Mouse (Mus musculus) myocyte (in vitro differentiated cells): ENCODE measurements around the gene Crygc. TPM values are rescaled to one million over a fixed set of nuclear protein-coding genes. Genes with fewer than 3 reads are reported as not detected.
"Not testable (repeated sequence)": the region's sequence is repeated elsewhere in the genome, so short reads cannot be mapped to it uniquely, and the experiment has no call there.

Experiments used
- H3K27me3 ChIP-seq: one replicate; pipeline ENCODE4 v1.6.1; 2011; ENCODE audit not compliant: control insufficient read depth, insufficient read depth, insufficient read length
- H3K36me3 ChIP-seq: one replicate; pipeline ENCODE4 v1.6.1; 2011; ENCODE audit not compliant: control insufficient read depth, insufficient read depth
- H3K4me2 ChIP-seq: one replicate; pipeline ENCODE4 v1.6.1; 2011; ENCODE audit warnings: low read depth, control low read depth
- H3K4me3 ChIP-seq: one replicate; pipeline ENCODE4 v1.5.1; 2011; ENCODE audit warnings: mild to moderate bottlenecking, control low read depth, moderate library complexity
- H3K79me2 ChIP-seq: one replicate; pipeline ENCODE4 v1.6.1; 2011; ENCODE audit not compliant: control insufficient read depth, insufficient read depth
- H3ac ChIP-seq: one replicate; pipeline ENCODE4 v1.6.1; 2011; ENCODE audit not compliant: control insufficient read depth, insufficient read length
- CEBPB ChIP-seq: IDR thresholded peaks from 2 replicates; pipeline ENCODE4 v1.6.1; 2011; ENCODE audit warnings: mild to moderate bottlenecking, moderate library complexity; ENCODE audit not compliant: poor library complexity, insufficient read depth, severe bottlenecking
- E2F4 ChIP-seq: IDR thresholded peaks from one replicate; pipeline ENCODE4 v1.6.1; 2011; ENCODE audit warnings: mild to moderate bottlenecking, control low read depth, moderate library complexity; ENCODE audit not compliant: insufficient read depth
- MAX ChIP-seq: IDR thresholded peaks from one replicate; pipeline ENCODE4 v1.6.1; 2011; ENCODE audit warnings: low read depth, mild to moderate bottlenecking, control low read depth
- MYOD1 ChIP-seq, 3 experiments: IDR thresholded peaks; one replicate each; pipeline ENCODE4 v1.6.1; 2011; ENCODE audit warnings: control low read depth in 2 of 3, low read depth in 2 of 3, mild to moderate bottlenecking in 2 of 3, moderate library complexity in 1 of 3; ENCODE audit not compliant: insufficient read length in 2 of 3, control insufficient read depth in 1 of 3
- MYOG ChIP-seq, 3 experiments: IDR thresholded peaks; one replicate each; pipeline ENCODE4 v1.6.1; 2011; ENCODE audit warnings: control low read depth in 2 of 3, low read depth in 2 of 3, mild to moderate bottlenecking in 2 of 3; ENCODE audit not compliant: insufficient read length in 2 of 3, control insufficient read depth in 1 of 3, insufficient read depth in 1 of 3
- POLR2A ChIP-seq: IDR thresholded peaks from one replicate; pipeline ENCODE4 v1.6.1; 2011; ENCODE audit warnings: low read depth, mild to moderate bottlenecking, control low read depth, moderate library complexity; ENCODE audit not compliant: insufficient read length
- POLR2AphosphoS2 ChIP-seq: IDR thresholded peaks from one replicate; pipeline ENCODE4 v1.6.1; 2011; ENCODE audit warnings: low read depth, control low read depth; ENCODE audit not compliant: insufficient read length
- REST ChIP-seq: IDR thresholded peaks from one replicate; pipeline ENCODE4 v1.6.1; 2011; ENCODE audit warnings: mild to moderate bottlenecking, control low read depth, moderate library complexity; ENCODE audit not compliant: insufficient read depth, insufficient read length
- SRF ChIP-seq: IDR thresholded peaks from one replicate; pipeline ENCODE4 v1.6.1; 2011; ENCODE audit warnings: low read depth; ENCODE audit not compliant: control insufficient read depth, insufficient read length
- TCF12 ChIP-seq: IDR thresholded peaks from one replicate; pipeline ENCODE4 v1.6.1; 2011; ENCODE audit warnings: mild to moderate bottlenecking, control low read depth; ENCODE audit not compliant: poor library complexity, insufficient read depth, severe bottlenecking
- TCF3 ChIP-seq: IDR thresholded peaks from one replicate; pipeline ENCODE4 v1.6.1; 2011; ENCODE audit warnings: low read depth, control low read depth; ENCODE audit not compliant: insufficient read length
- USF1 ChIP-seq: IDR thresholded peaks from one replicate; pipeline ENCODE4 v1.6.1; 2011; ENCODE audit warnings: low read depth, mild to moderate bottlenecking, control low read depth, moderate library complexity
- polyA plus RNA-seq: library from polyadenylated mRNA; unstranded; fragments of >200 nt; fragmentation: generic; extraction: Trizol; gene quantifications from one replicate; pipeline ENCODE4 v1.2.1, GENCODE M21; 2012; ENCODE audit warnings: missing spikeins

Gene Crygc
- polyA plus RNA-seq, 1 experiment, result not detected

GRCm38 (mm10) chr1:65063352-65063751 lies 10.1 kb downstream of the Crygc start, which contains the start of gene Crygd:
TSS of gene Crygd (minus strand) at chr1:65063452.
- no peak within 1 kb of the TSS for H3K4me2 ChIP-seq
- H3ac ChIP-seq, result no peak within 1 kb of the TSS
- H3K27me3 ChIP-seq, result no peaks in the 10 kb centered on the region
- no peaks in the 10 kb centered on the region for H3K36me3 ChIP-seq
- no peak for TF ChIP-seq USF1
- no peak for TF ChIP-seq CEBPB
- no peak for TF ChIP-seq TCF12
- no peak for TF ChIP-seq TCF3
- TF ChIP-seq POLR2A, result no peak
- TF ChIP-seq MAX, result no peak
- no peak for TF ChIP-seq POLR2AphosphoS2
- no peak for TF ChIP-seq MYOG (IDR thresholded peaks at IDR 0.05; ENCODE audit: control insufficient read depth in 1 of 3, insufficient read depth in 1 of 3, insufficient read length in 2 of 3, low read depth in 2 of 3)
- no peak for TF ChIP-seq SRF
- no peak for TF ChIP-seq MYOD1 (IDR thresholded peaks at IDR 0.05; ENCODE audit: control insufficient read depth in 1 of 3, insufficient read length in 2 of 3, low read depth in 2 of 3)
- TF ChIP-seq REST, result no peak
- no peaks in the 10 kb centered on the region for H3K79me2 ChIP-seq
- H3K4me3 ChIP-seq, result no peak within 1 kb of the TSS

DNA sequence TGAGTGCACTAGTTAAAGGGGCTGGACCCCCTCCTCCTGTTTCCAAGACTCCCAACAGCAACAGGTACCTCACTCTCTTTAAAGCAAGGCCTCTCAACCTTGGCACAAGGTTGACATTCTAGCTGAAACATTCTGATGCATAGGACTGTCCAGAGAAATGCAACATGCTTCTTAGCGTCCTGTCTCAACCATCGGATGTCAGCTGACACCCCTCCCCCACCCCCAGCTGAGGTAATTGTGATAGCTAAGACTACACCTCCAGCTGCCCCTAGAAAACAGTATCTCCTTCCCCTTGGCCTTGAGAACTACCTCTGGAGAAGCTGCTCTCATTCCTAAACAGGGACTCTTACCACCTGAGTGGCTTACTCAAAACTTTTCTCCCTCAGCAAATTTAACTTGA lies 21.3 kb downstream of the Crygc start:
- no peaks in the 10 kb centered on the region for H3K79me2 ChIP-seq
- no peak overlapping the region for H3K4me3 ChIP-seq
- H3K36me3 ChIP-seq, result no peaks in the 10 kb centered on the region
- no peak overlapping the region for H3ac ChIP-seq
- TF ChIP-seq CEBPB (no peak), MYOD1 (IDR thresholded peaks at IDR 0.05; ENCODE audit: control insufficient read depth in 1 of 3, insufficient read length in 2 of 3, low read depth in 2 of 3) (no peak), TCF12 (no peak), REST (no peak), MYOG (IDR thresholded peaks at IDR 0.05; ENCODE audit: control insufficient read depth in 1 of 3, insufficient read depth in 1 of 3, insufficient read length in 2 of 3, low read depth in 2 of 3) (no peak), E2F4 (no peak), POLR2A (no peak), SRF (no peak), USF1 (no peak), MAX (no peak), POLR2AphosphoS2 (no peak), TCF3 (no peak)
- H3K27me3 ChIP-seq, result no peaks in the 10 kb centered on the region
- no peak overlapping the region for H3K4me2 ChIP-seq

DNA sequence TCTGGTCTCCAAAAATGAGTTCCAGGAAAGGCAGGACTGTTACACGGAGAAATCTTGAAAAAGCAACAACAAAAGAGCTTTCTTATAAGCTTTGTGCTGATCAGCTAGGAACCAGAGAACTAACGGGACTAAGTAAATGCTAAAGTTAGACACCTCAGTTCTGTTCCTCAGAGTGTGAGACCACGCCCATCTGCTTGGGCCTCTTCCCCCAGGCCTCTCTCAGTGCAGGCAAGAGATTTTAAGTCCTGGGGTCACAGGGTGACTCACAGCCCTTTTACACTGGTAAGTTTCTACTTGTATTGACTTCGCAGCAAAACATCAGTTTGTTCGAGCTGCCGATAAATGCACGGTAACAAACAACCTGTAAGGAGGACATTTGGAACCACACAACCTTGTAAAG lies 21.8 kb downstream of the Crygc start:
- Histone ChIP-seq H3K36me3 (no peaks in the 10 kb centered on the region), H3K4me3 (no peak overlapping the region), H3K27me3 (no peaks in the 10 kb centered on the region), H3K4me2 (no peak overlapping the region), H3K79me2 (no peaks in the 10 kb centered on the region), H3ac (no peak overlapping the region)
- TF ChIP-seq REST, result no peak
- no peak for TF ChIP-seq E2F4
- TF ChIP-seq SRF, result no peak
- no peak for TF ChIP-seq TCF12
- no peak for TF ChIP-seq MAX
- no peak for TF ChIP-seq MYOG (IDR thresholded peaks at IDR 0.05; ENCODE audit: control insufficient read depth in 1 of 3, insufficient read depth in 1 of 3, insufficient read length in 2 of 3, low read depth in 2 of 3)
- TF ChIP-seq TCF3, result no peak
- TF ChIP-seq POLR2AphosphoS2, result no peak
- no peak for TF ChIP-seq USF1
- TF ChIP-seq POLR2A, result no peak
- no peak for TF ChIP-seq CEBPB
- no peak for TF ChIP-seq MYOD1 (IDR thresholded peaks at IDR 0.05; ENCODE audit: control insufficient read depth in 1 of 3, insufficient read length in 2 of 3, low read depth in 2 of 3)

GRCm38 (mm10) chr1:65050952-65051351 lies 22.5 kb downstream of the Crygc start, which contains the start of gene Cryge:
TSS of gene Cryge (minus strand) at chr1:65051149.
- H3K4me3 ChIP-seq, H3K4me2 ChIP-seq, H3K36me3 ChIP-seq, H3K79me2 ChIP-seq, H3ac ChIP-seq, H3K27me3 ChIP-seq: not testable (repeated sequence)

DNA sequence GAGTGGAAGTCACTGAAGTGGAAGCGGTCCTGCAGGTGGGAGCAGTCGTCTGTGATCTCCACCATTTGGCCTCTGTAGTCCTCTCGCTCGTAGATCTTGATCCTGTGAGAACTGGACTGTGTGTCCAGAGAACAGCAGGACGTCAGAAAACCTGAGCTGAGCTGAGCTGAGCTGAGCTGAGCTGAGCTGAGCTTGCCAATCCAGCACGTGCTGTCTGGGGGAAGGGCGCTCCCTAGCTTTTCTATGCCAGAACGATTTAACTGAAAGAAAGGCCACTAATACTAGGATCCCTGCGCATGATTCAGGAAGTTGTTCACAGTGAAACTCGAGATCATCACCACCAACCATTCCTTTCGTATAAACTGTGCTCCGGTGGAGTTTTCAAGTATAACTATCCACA lies 24.7 kb downstream of the Crygc start:
- H3ac ChIP-seq, result no peak overlapping the region
- H3K27me3 ChIP-seq, result no peaks in the 10 kb centered on the region
- H3K4me3 ChIP-seq, result no peak overlapping the region
- no peaks in the 10 kb centered on the region for H3K79me2 ChIP-seq
- no peak for TF ChIP-seq CEBPB
- no peak for TF ChIP-seq USF1
- TF ChIP-seq TCF12, result no peak
- no peak for TF ChIP-seq SRF
- TF ChIP-seq POLR2A, result no peak
- TF ChIP-seq TCF3, result no peak
- TF ChIP-seq MYOG (IDR thresholded peaks at IDR 0.05; ENCODE audit: control insufficient read depth in 1 of 3, insufficient read depth in 1 of 3, insufficient read length in 2 of 3, low read depth in 2 of 3), result no peak
- no peak for TF ChIP-seq POLR2AphosphoS2
- TF ChIP-seq REST, result no peak
- no peak for TF ChIP-seq MYOD1 (IDR thresholded peaks at IDR 0.05; ENCODE audit: control insufficient read depth in 1 of 3, insufficient read length in 2 of 3, low read depth in 2 of 3)
- TF ChIP-seq E2F4, result no peak
- TF ChIP-seq MAX, result no peak
- no peak overlapping the region for H3K4me2 ChIP-seq
- no peaks in the 10 kb centered on the region for H3K36me3 ChIP-seq
